9 mouse cellular contexts compared by ENCODE assay signal in genomic region chr5:123879928-123880327, GRCm38 (mm10). TPM values are rescaled to one million over a fixed set of nuclear protein-coding genes. Genes with fewer than 3 reads are reported as not detected.
A peak's percentile ranks its signal among the peaks of the same experiment; 100 is the strongest.
DNase-seq lines count a peak whose midpoint lies in the region; ATAC-seq lines count a peak whose summit lies in the region.
"Had no signal": no experiment of that assay in that cellular context is flagged by ENCODE, and none has a peak within 500 bp of the region (broad histone marks: within the 10 kb centered on the region; RNA-seq: fewer than 3 reads in every experiment).

Gene Hcar1, minus strand, starts transcription at chr5:123880020.

- DNase-seq in urinary bladder, postnatal 14 days (ENCODE audit: low spot score): peak; percentile 57
- no peak for DNase-seq in urinary bladder, postnatal 10 days (ENCODE audit: low spot score)
- peak; percentile 22 to 41 for DNase-seq in heart, postnatal 10 days
- peak; percentile 31 for DNase-seq in testis, postnatal 14 days (ENCODE audit: low spot score)
- no peak for DNase-seq in spleen, adult 18-20 months
- DNase-seq: liver, embryonic 13.5 days had no signal

- intact Hi-C loops in heart, postnatal 10 days (cut with DNase I): no loop called here

- no peak within 1 kb of the TSS for H3K4me3 ChIP-seq in limb, embryonic 12.5 days (replicated peaks)
- H3K4me3 ChIP-seq: liver, embryonic 13.5 days had no signal

- H3K4me2 ChIP-seq in limb, embryonic 12.5 days: no peak within 1 kb of the TSS
- H3K4me2 ChIP-seq: liver, embryonic 13.5 days had no signal

- no peaks in the 10 kb centered on the region for H3K9me3 ChIP-seq in limb, embryonic 12.5 days
- H3K9me3 ChIP-seq: liver, embryonic 13.5 days had no signal

- WGBS in limb, embryonic 12.5 days: 72% methylated on average over 12 of the region's 12 CpGs

- H3K27me3 ChIP-seq in limb, embryonic 12.5 days: no peaks in the 10 kb centered on the region

- no peak for ATAC-seq in limb, embryonic 12.5 days (ENCODE audit: insufficient number of reproducible peaks, insufficient read depth, low FRiP score, low TSS enrichment, low read depth)
- ATAC-seq in megakaryocyte, adult 5-6 weeks (ENCODE audit: poor library complexity, severe bottlenecking): no peak
- no peak for ATAC-seq in monocyte, adult 5-6 weeks (replicated peaks; ENCODE audit: insufficient number of reproducible peaks, low FRiP score, low TSS enrichment, poor library complexity, severe bottlenecking)

- peaks cover 25% of the 10 kb centered on the region for H3K4me1 ChIP-seq in limb, embryonic 12.5 days (replicated peaks)

- no peaks in the 10 kb centered on the region for H3K36me3 ChIP-seq in limb, embryonic 12.5 days
- H3K36me3 ChIP-seq: liver, embryonic 13.5 days had no signal

- no peak within 1 kb of the TSS for H3K9ac ChIP-seq in limb, embryonic 12.5 days (replicated peaks)
- H3K9ac ChIP-seq: liver, embryonic 13.5 days had no signal

- H3K27ac ChIP-seq in limb, embryonic 12.5 days: 0 out of 2 replicates have a peak within 1 kb of the TSS, but pooled peaks have one; percentile 29
- H3K27ac ChIP-seq: liver, embryonic 13.5 days had no signal

RNA-seq across cellular contexts. Expression of gene Hcar1, which starts in this region (rescaled TPM):
- under 1 TPM; 0.69 to 0.77 TPM for total RNA-seq in heart, postnatal 10 days (2021)
- polyA plus RNA-seq in limb, embryonic 12.5 days (2016; fragmentation: Nextera tagmentation; extraction: Ambion mirVana): 0.22 TPM in 1 of 2 replicates, not detected in the other
- not detected in 2 replicates for total RNA-seq in megakaryocyte, adult 5-6 weeks (2015)
- total RNA-seq in megakaryocyte, adult 5-6 weeks (2017): 0.04 TPM in 1 of 2 replicates, not detected in the other
- total RNA-seq in monocyte, adult 5-6 weeks (2017): not detected in 3 replicates

Comparison
In these comparisons a context has a peak if more than half of its experiments do, and no peak if none do; other contexts are left out.
1. DNase-seq: peak in urinary bladder, postnatal 14 days (single experiment) and testis, postnatal 14 days (single experiment); none in urinary bladder, postnatal 10 days (single experiment) and spleen, adult 18-20 months (0 of 2).
2. Peak in DNase-seq in heart, postnatal 10 days; RNA of the gene not detected or under 1 TPM.